Mouse (Mus musculus) neural tube, embryonic 14.5 days (tissue): ENCODE results near the gene Neurog2. TPM values are rescaled to one million over a fixed set of nuclear protein-coding genes. Genes with fewer than 3 reads are reported as not detected.

Source experiments
- polyA plus RNA-seq: library from polyadenylated mRNA; unstranded; fragments of >200 nt; fragmentation: Nextera tagmentation; extraction: Ambion mirVana; gene quantifications from 2 replicates; pipeline ENCODE4 v1.2.1, GENCODE M21; 2014

Neurog2 gene
- polyA plus RNA-seq, 1 experiment from 2014 or later: 3.3 TPM

Other genes starting within 250 kb of the Neurog2 start
- gene Ank2, start 133.8 kb upstream of the Neurog2 start, polyA plus RNA-seq: 209 and 231 TPM in 2 replicates
- 25.5 and 26.4 TPM in 2 replicates for gene Larp7, start 79.8 kb upstream of the Neurog2 start, polyA plus RNA-seq
- 4.1 and 5.1 TPM in 2 replicates for gene Zgrf1, start 79.6 kb upstream of the Neurog2 start, polyA plus RNA-seq
- 0.31 and 0.54 TPM in 2 replicates for gene Alpk1, start 147.4 kb downstream of the Neurog2 start, polyA plus RNA-seq
- 2.5 and 3.2 TPM in 2 replicates for gene Tifa, start 156.7 kb downstream of the Neurog2 start, polyA plus RNA-seq
- gene Ap1ar, start 204.4 kb downstream of the Neurog2 start, polyA plus RNA-seq: 97.9 and 115 TPM in 2 replicates